Mouse (Mus musculus): ENCODE measurements around the gene Fam178b.

DNA sequence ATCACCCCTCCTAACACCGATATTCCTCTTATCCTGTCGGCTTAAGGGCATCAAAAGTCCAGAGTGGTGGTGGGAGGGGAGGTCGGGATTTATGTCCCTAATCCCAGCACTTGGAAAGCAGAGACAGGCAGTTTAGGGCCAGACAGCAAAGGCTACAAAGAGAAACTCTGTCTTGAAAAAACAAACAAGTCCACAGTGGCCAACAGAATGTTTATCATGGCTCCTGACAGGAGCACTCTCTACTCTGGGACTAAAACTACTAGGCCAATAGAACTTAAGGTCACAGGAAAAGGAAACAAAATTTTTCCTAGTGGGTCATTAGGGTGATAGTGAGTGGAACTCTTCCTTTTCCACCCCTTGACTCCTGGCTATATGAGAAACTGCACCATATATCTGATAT lies 8.0 kb downstream of the Fam178b start:
- TF ChIP-seq CTCF (IDR thresholded peaks at IDR 0.05; ENCODE audit: low read depth, low read length) (no peak), POLR2A (IDR thresholded peaks at IDR 0.05; ENCODE audit: insufficient read depth, low read length) (no peak), EP300 (IDR thresholded peaks at IDR 0.05; ENCODE audit: insufficient read depth, low read depth, low read length) (no peak)
